8 mouse cellular contexts compared by ENCODE assay signal in the genomic region with DNA sequence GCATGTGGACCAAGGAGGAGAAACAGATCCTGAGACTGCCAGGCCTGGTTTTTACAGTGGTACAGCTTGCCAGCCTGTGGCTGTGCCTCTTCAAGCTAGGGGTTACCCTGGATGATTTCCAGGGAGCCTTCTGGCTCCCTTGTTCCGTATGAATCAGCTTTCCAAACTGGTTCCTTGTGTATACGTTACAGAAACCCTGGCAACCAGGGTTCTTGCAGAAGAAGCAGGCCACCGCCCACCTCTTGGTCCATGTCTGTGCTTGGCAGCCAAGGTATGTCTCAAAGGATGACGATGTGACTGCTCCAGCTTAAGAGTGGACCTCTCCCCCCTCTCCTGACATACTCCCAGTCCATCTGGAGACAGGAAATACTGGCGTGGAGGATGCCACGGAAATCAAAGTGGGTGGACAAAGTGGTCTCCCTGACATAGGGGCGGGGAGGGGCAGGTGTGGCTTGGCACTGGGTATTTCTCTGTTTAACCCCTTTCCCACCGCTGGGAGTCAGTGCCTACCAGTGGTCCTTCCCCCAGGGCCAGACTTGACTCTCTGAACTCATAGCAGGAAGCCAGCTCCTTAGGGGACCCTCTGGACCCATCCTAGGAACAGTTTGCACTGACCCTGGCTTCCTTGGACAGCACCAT. TPM values are rescaled to one million over a fixed set of nuclear protein-coding genes. Genes with fewer than 3 reads are reported as not detected.
A peak's percentile ranks its signal among the peaks of the same experiment; 100 is the strongest.
DNase-seq lines count a peak whose midpoint lies in the region; ATAC-seq and TF ChIP-seq lines count a peak whose summit lies in the region.

No protein-coding gene starts in this region.

- H3K4me1 ChIP-seq in embryonic facial prominence, embryonic 11.5 days (ENCODE audit: control insufficient read depth, insufficient read depth, low read length): peaks cover 3% of the 10 kb centered on the region
- H3K4me1 ChIP-seq in heart, embryonic 13.5 days: peaks cover 68% of the 10 kb centered on the region
- peaks cover 52% of the 10 kb centered on the region for H3K4me1 ChIP-seq in kidney, postnatal 0 days (replicated peaks; ENCODE audit: insufficient read depth, low read length)
- H3K4me1 ChIP-seq in liver, postnatal 0 days (ENCODE audit: insufficient read depth): peaks cover 59% of the 10 kb centered on the region

- no peak overlapping the region for H3K27ac ChIP-seq in embryonic facial prominence, embryonic 11.5 days (replicated peaks; ENCODE audit: low read depth, low read length)
- H3K27ac ChIP-seq in heart, embryonic 13.5 days (replicated peaks): peak overlapping the region; percentile 58
- H3K27ac ChIP-seq in kidney, postnatal 0 days: peak overlapping the region; percentile 75
- peak overlapping the region; percentile 93 for H3K27ac ChIP-seq in liver, postnatal 0 days (ENCODE audit: low read depth)

- H3K36me3 ChIP-seq in embryonic facial prominence, embryonic 11.5 days (replicated peaks; ENCODE audit: control insufficient read depth, insufficient read depth, low read depth, low read length): no peaks in the 10 kb centered on the region
- H3K36me3 ChIP-seq in heart, embryonic 13.5 days: no peaks in the 10 kb centered on the region
- no peaks in the 10 kb centered on the region for H3K36me3 ChIP-seq in kidney, postnatal 0 days (ENCODE audit: insufficient read depth, low read length)
- H3K36me3 ChIP-seq in liver, postnatal 0 days (replicated peaks; ENCODE audit: insufficient read depth, low read length): no peaks in the 10 kb centered on the region

- peak overlapping the region; percentile 61 for H3K4me2 ChIP-seq in embryonic facial prominence, embryonic 11.5 days (ENCODE audit: low read depth, low read length)
- peak overlapping the region; percentile 92 for H3K4me2 ChIP-seq in heart, embryonic 13.5 days
- H3K4me2 ChIP-seq in kidney, postnatal 0 days (ENCODE audit: low read length): peak overlapping the region; percentile 85
- peak overlapping the region; percentile 90 for H3K4me2 ChIP-seq in liver, postnatal 0 days (ENCODE audit: low read depth, low read length)

- H3K27me3 ChIP-seq in embryonic facial prominence, embryonic 11.5 days (ENCODE audit: control insufficient read depth, insufficient read depth, low read length): peaks cover 2% of the 10 kb centered on the region; the same call in 1 of the 2 replicates
- no peaks in the 10 kb centered on the region for H3K27me3 ChIP-seq in heart, embryonic 13.5 days (replicated peaks)
- H3K27me3 ChIP-seq in kidney, postnatal 0 days (ENCODE audit: insufficient read depth, low read length): no peaks in the 10 kb centered on the region
- H3K27me3 ChIP-seq in liver, postnatal 0 days (ENCODE audit: insufficient read depth, low read length): no peaks in the 10 kb centered on the region

- TF ChIP-seq EP300 in liver, postnatal 0 days (IDR thresholded peaks at IDR 0.05; ENCODE audit: low read depth): no peak

- peak overlapping the region; percentile 65 for H3K4me3 ChIP-seq in embryonic facial prominence, embryonic 11.5 days (ENCODE audit: low read depth, low read length)
- peak overlapping the region; percentile 81 for H3K4me3 ChIP-seq in heart, embryonic 13.5 days
- peak overlapping the region; percentile 69 for H3K4me3 ChIP-seq in kidney, postnatal 0 days (replicated peaks; ENCODE audit: low read depth, low read length)
- peak overlapping the region; percentile 70 for H3K4me3 ChIP-seq in liver, postnatal 0 days (ENCODE audit: low read depth, low read length)

- H3K9me3 ChIP-seq in embryonic facial prominence, embryonic 11.5 days (replicated peaks; ENCODE audit: control insufficient read depth, low read length): no peaks in the 10 kb centered on the region
- no peaks in the 10 kb centered on the region for H3K9me3 ChIP-seq in heart, embryonic 13.5 days
- H3K9me3 ChIP-seq in kidney, postnatal 0 days (replicated peaks; ENCODE audit: low read length): no peaks in the 10 kb centered on the region
- no peaks in the 10 kb centered on the region for H3K9me3 ChIP-seq in liver, postnatal 0 days (ENCODE audit: low read length)

- peak; percentile 7; the same call in 1 of the 2 replicates for ATAC-seq in embryonic facial prominence, embryonic 11.5 days (replicated peaks; ENCODE audit: insufficient number of reproducible peaks, low FRiP score, low TSS enrichment, low read depth)
- no peak for ATAC-seq in heart, embryonic 13.5 days (ENCODE audit: extremely low read depth, insufficient number of reproducible peaks, low FRiP score, low TSS enrichment)
- ATAC-seq in kidney, postnatal 0 days (replicated peaks; ENCODE audit: low FRiP score, low read depth): no peak
- ATAC-seq in liver, postnatal 0 days: no peak
- ATAC-seq in neutrophil, adult 5-6 weeks (ENCODE audit: extremely low read depth, insufficient number of reproducible peaks, low FRiP score, poor library complexity, severe bottlenecking): peak; percentile 8; the same call in 1 of the 2 replicates

- WGBS in embryonic facial prominence, embryonic 11.5 days: 28% methylated on average over 8 of the region's 8 CpGs
- 15% methylated on average over 8 of the region's 8 CpGs for WGBS in heart, embryonic 13.5 days
- 8% methylated on average over 8 of the region's 8 CpGs for WGBS in kidney, postnatal 0 days
- 22% methylated on average over 8 of the region's 8 CpGs for WGBS in liver, postnatal 0 days (ENCODE audit: insufficient replicate concordance)

- peak overlapping the region; percentile 57; the same call in 1 of the 2 replicates for H3K9ac ChIP-seq in embryonic facial prominence, embryonic 11.5 days (replicated peaks; ENCODE audit: low read length)
- peak overlapping the region; percentile 88 for H3K9ac ChIP-seq in heart, embryonic 13.5 days
- H3K9ac ChIP-seq in kidney, postnatal 0 days (ENCODE audit: low read depth, low read length): peak overlapping the region; percentile 80
- peak overlapping the region; percentile 81 for H3K9ac ChIP-seq in liver, postnatal 0 days (replicated peaks)

- DNase-seq in 3T3-L1 (ENCODE audit: low read depth, low spot score) (peak; percentile 99), MN1 (ENCODE audit: low spot score) (peak; percentile 97)
- DNase-seq in embryonic facial prominence, embryonic 11.5 days (ENCODE audit: low spot score): no peak
- peak; percentile 71 for DNase-seq in kidney, postnatal 0 days (ENCODE audit: low spot score)
- DNase-seq in liver, postnatal 0 days: no peak
- DNase-seq in ovary, postnatal 14 days (ENCODE audit: low spot score): no peak

- peak; percentile 16; the same call in 1 of the 2 replicates for TF ChIP-seq CTCF in kidney, postnatal 0 days (IDR thresholded peaks at IDR 0.05; ENCODE audit: low read depth)
- peak; percentile 19; the same call in 1 of the 2 replicates for TF ChIP-seq CTCF in liver, postnatal 0 days (IDR thresholded peaks at IDR 0.05; ENCODE audit: low read depth)

RNA-seq across cellular contexts. Expression of a gene that starts 0.8 kb away (rescaled TPM):
- polyA plus RNA-seq in embryonic facial prominence, embryonic 11.5 days (2014; fragmentation: Nextera tagmentation; extraction: Ambion mirVana): 0.97 and 1.2 TPM in 2 replicates
- polyA plus RNA-seq in heart, embryonic 13.5 days (2015; fragmentation: Nextera tagmentation; extraction: Ambion mirVana): 2.7 and 3.1 TPM in 2 replicates
- polyA plus RNA-seq in kidney, postnatal 0 days (2015; fragmentation: Nextera tagmentation; extraction: Ambion mirVana): 2.3 and 2.7 TPM in 2 replicates
- 2.4 and 2.5 TPM in 2 replicates for polyA plus RNA-seq in liver, postnatal 0 days (2015; fragmentation: Nextera tagmentation; extraction: Ambion mirVana)
- total RNA-seq in neutrophil, adult 5-6 weeks (2017): 6.5 and 15.8 TPM in 2 replicates

RNA-seq across cellular contexts. Expression of a gene that starts 36.1 kb away (rescaled TPM):
- 7.2 and 8.4 TPM in 2 replicates for polyA plus RNA-seq in embryonic facial prominence, embryonic 11.5 days (2014; fragmentation: Nextera tagmentation; extraction: Ambion mirVana)
- polyA plus RNA-seq in heart, embryonic 13.5 days (2015; fragmentation: Nextera tagmentation; extraction: Ambion mirVana): 3.8 and 4.3 TPM in 2 replicates
- polyA plus RNA-seq in kidney, postnatal 0 days (2015; fragmentation: Nextera tagmentation; extraction: Ambion mirVana): 6.3 and 6.5 TPM in 2 replicates
- polyA plus RNA-seq in liver, postnatal 0 days (2015; fragmentation: Nextera tagmentation; extraction: Ambion mirVana): 2.2 and 2.5 TPM in 2 replicates
- total RNA-seq in neutrophil, adult 5-6 weeks (2017): 7.2 and 8.4 TPM in 2 replicates

RNA-seq across cellular contexts. Expression of a gene that starts 44.5 kb away (rescaled TPM):
- polyA plus RNA-seq in embryonic facial prominence, embryonic 11.5 days (2014; fragmentation: Nextera tagmentation; extraction: Ambion mirVana): 112 and 126 TPM in 2 replicates
- polyA plus RNA-seq in heart, embryonic 13.5 days (2015; fragmentation: Nextera tagmentation; extraction: Ambion mirVana): 61.5 and 70.9 TPM in 2 replicates
- 60.6 and 62.2 TPM in 2 replicates for polyA plus RNA-seq in kidney, postnatal 0 days (2015; fragmentation: Nextera tagmentation; extraction: Ambion mirVana)
- 33.1 and 35.0 TPM in 2 replicates for polyA plus RNA-seq in liver, postnatal 0 days (2015; fragmentation: Nextera tagmentation; extraction: Ambion mirVana)
- total RNA-seq in neutrophil, adult 5-6 weeks (2017): 19.1 and 25.7 TPM in 2 replicates

RNA-seq across cellular contexts. Expression of a gene that starts 59.7 kb away (rescaled TPM):
- 178 and 193 TPM in 2 replicates for polyA plus RNA-seq in embryonic facial prominence, embryonic 11.5 days (2014; fragmentation: Nextera tagmentation; extraction: Ambion mirVana)
- 92.0 and 107 TPM in 2 replicates for polyA plus RNA-seq in heart, embryonic 13.5 days (2015; fragmentation: Nextera tagmentation; extraction: Ambion mirVana)
- 91.0 and 99.8 TPM in 2 replicates for polyA plus RNA-seq in kidney, postnatal 0 days (2015; fragmentation: Nextera tagmentation; extraction: Ambion mirVana)
- polyA plus RNA-seq in liver, postnatal 0 days (2015; fragmentation: Nextera tagmentation; extraction: Ambion mirVana): 40.3 and 42.8 TPM in 2 replicates
- total RNA-seq in neutrophil, adult 5-6 weeks (2017): 140 and 154 TPM in 2 replicates

Comparison
In these comparisons a context has a peak if more than half of its experiments do, and no peak if none do; other contexts are left out.
1. DNase-seq: peak in 3T3-L1 (single experiment), MN1 (single experiment) and kidney, postnatal 0 days (single experiment); none in embryonic facial prominence, embryonic 11.5 days (single experiment), liver, postnatal 0 days (single experiment) and ovary, postnatal 14 days (single experiment).
2. ATAC-seq: peak in embryonic facial prominence, embryonic 11.5 days (single experiment) and neutrophil, adult 5-6 weeks (single experiment); none in heart, embryonic 13.5 days (single experiment), kidney, postnatal 0 days (single experiment) and liver, postnatal 0 days (single experiment).
3. Peak in every context shown above with its lines, with median percentiles within 50 percentile points of each other: H3K4me2 ChIP-seq, H3K4me3 ChIP-seq and H3K9ac ChIP-seq.